Mouse (Mus musculus): ENCODE measurements around the gene Ppp2r5a. TPM values are rescaled to one million over a fixed set of nuclear protein-coding genes. Genes with fewer than 3 reads are reported as not detected.

The Ppp2r5a gene
- polyA plus RNA-seq, 1 experiment: 44.7 TPM

DNA sequence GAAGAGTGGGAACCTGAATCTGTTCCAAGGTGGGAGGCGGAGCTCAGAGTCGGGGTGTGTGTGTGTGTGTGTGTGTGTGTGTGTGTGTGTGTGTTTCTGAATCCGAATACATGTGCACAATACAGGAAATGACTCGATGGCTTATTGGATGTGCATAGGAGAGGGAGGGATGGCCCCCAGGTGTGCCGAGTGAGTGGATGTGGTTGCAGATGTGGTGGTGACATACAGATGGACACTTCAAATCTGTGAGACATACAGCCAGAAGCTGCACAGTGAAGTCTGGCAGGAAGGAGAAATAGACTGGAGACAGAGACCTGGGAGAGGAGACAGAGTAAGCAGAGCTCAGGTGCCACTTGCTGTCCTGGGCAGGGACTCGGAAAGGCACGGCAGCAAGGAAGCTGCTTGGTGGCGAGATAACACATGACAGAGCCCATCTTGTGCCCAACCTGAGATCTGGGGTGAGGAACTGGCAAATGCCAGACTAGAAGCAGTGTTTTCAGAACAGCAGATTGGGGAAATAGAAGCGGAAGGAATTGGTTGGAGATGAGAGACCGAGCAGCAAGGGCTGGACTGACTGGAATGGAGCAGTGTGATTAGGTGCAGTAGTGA lies 1.8 kb upstream of the Ppp2r5a start:
- WGBS: 68% methylated on average over 10 of the region's 10 CpGs
- no peak overlapping the region for H3K27ac ChIP-seq (ENCODE audit: insufficient read depth, low read length)
- TF ChIP-seq CTCF (IDR thresholded peaks at IDR 0.05; ENCODE audit: borderline replicate concordance, insufficient read depth, low read depth, low read length): no peak
- no peak for TF ChIP-seq POLR2A (IDR thresholded peaks at IDR 0.05; ENCODE audit: borderline replicate concordance, insufficient read depth, low read length)

DNA sequence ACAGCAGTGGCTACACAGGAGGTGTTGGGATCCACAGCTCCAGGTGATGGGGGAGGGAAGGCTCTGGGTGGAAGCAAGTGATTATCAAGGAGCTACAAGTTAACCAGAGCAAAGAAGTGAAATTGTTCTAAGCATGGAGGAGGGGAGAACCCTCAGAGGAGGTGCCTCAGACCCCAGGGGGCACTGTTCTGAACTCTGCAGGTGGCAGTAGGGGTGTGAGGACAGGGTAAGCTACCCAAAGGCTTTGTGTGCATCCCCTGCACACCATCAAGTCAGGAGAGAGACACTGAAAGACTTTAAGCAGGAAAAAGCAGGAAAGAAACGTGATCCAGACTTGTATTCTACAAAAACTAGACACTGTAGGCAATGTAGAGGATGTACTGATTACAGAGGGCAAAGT lies 1.2 kb upstream of the Ppp2r5a start:
- TF ChIP-seq POLR2A (IDR thresholded peaks at IDR 0.05; ENCODE audit: borderline replicate concordance, insufficient read depth, low read length): no peak
- TF ChIP-seq CTCF (IDR thresholded peaks at IDR 0.05; ENCODE audit: borderline replicate concordance, insufficient read depth, low read depth, low read length): no peak
- H3K4me3 ChIP-seq (replicated peaks; ENCODE audit: insufficient read depth, low read depth, low read length): no peak overlapping the region
- no peak for DNase-seq
- WGBS: 53% methylated on average over 1 of the region's 1 CpGs
- no peaks in the 10 kb centered on the region for H3K4me1 ChIP-seq (ENCODE audit: control insufficient read depth, insufficient read depth, low read length)
- H3K27me3 ChIP-seq (ENCODE audit: control insufficient read depth, insufficient read depth, low read length): no peaks in the 10 kb centered on the region
- no peak overlapping the region for H3K27ac ChIP-seq (ENCODE audit: insufficient read depth, low read length)

More for the DNA sequence above, 1.8 kb upstream of the Ppp2r5a start:
- Histone ChIP-seq H3K4me3 (replicated peaks; ENCODE audit: insufficient read depth, low read depth, low read length) (no peak overlapping the region), H3K27me3 (ENCODE audit: control insufficient read depth, insufficient read depth, low read length) (no peaks in the 10 kb centered on the region), H3K4me1 (ENCODE audit: control insufficient read depth, insufficient read depth, low read length) (no peaks in the 10 kb centered on the region)
- no peak for DNase-seq

DNA sequence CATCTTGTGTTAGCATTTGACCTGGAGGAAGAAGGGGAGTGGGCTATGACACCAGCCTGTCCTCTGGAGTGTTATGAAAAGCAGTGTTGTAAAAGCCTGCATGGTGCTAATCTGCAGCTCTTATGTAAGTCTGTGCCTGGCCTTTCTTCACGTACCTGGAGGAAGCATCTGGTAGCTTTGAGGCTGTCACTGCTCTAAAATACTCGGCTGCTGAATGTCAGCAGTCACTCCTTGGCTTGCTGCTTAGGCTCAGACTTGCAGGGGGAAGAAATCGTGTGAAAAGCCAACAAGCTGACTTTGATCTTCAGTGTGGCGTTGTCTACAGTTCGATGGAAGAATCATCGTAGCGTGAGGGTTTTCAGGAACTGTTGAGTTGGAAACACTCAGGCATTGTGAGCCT lies 566 bp downstream of the Ppp2r5a start:
- H3K27me3 ChIP-seq (ENCODE audit: control insufficient read depth, insufficient read depth, low read length): no peaks in the 10 kb centered on the region
- TF ChIP-seq POLR2A (IDR thresholded peaks at IDR 0.05; ENCODE audit: borderline replicate concordance, insufficient read depth, low read length) (no peak), CTCF (IDR thresholded peaks at IDR 0.05; ENCODE audit: borderline replicate concordance, insufficient read depth, low read depth, low read length) (no peak)
- no peak overlapping the region for H3K27ac ChIP-seq (ENCODE audit: insufficient read depth, low read length)
- H3K4me3 ChIP-seq (replicated peaks; ENCODE audit: insufficient read depth, low read depth, low read length): no peak overlapping the region
- no peak for DNase-seq
- 35% methylated on average over 7 of the region's 7 CpGs for WGBS
- no peaks in the 10 kb centered on the region; the same call in 1 of the 2 replicates for H3K4me1 ChIP-seq (ENCODE audit: control insufficient read depth, insufficient read depth, low read length)

DNA sequence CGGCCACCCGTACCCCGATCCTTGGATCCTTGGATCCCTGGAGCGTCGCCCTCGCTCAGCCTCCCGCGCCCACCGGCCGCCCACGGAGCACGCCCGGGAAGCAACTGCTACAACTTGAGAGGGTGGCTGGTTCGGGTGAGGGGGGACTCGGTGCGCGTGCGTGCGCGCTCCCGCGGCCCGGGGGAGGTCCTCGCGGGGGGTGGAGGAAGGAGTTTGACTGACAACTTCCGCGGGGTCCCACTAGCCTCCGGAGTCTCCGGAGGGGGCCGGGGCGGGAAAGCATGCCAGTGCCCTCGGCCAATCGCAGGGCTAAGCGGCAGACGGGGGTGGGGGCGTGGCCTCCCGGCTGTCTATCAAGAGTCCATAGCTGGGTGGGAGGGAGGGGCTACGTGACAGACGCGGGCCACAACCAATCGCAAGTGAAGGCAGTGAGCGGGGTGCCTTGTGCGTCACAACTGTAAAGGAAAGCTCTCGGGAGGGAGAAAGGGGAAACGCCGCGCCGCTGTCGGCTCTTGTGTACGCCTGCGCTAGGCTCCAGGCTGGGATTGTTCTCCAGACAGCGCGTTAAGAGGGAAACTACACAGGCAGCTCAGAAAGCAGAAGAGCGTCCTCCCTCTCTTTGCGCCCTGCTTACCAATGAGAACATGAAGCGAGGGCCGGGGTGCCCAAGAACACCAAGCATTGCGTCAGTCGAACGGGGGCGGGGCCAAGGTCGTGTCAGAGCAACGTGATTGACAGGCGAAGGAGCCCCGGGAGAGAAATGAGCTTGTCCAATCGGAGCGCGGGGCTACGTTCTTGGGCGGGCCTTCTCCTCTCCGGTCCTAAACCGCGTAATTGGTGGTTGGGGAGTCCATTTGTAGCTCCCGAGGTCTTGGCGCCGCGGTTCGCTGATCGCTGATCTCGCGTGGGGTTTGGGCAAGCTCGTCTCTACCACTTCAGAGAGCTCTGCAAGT lies 5.9 kb downstream of the Ppp2r5a start:
- Histone ChIP-seq H3K27me3 (ENCODE audit: control insufficient read depth, insufficient read depth, low read length) (no peaks in the 10 kb centered on the region), H3K4me1 (ENCODE audit: control insufficient read depth, insufficient read depth, low read length) (no peaks in the 10 kb centered on the region; the same call in 1 of the 2 replicates), H3K4me3 (replicated peaks; ENCODE audit: insufficient read depth, low read depth, low read length) (peak overlapping the region; percentile 92), H3K27ac (ENCODE audit: insufficient read depth, low read length) (peak overlapping the region; percentile 99)
- under 1% methylated on average over 82 of the region's 82 CpGs for WGBS
- peak; percentile 99 to 100 for DNase-seq
- TF ChIP-seq POLR2A (IDR thresholded peaks at IDR 0.05; ENCODE audit: borderline replicate concordance, insufficient read depth, low read length): peak; percentile 89
- no peak for TF ChIP-seq CTCF (IDR thresholded peaks at IDR 0.05; ENCODE audit: borderline replicate concordance, insufficient read depth, low read depth, low read length)

DNA sequence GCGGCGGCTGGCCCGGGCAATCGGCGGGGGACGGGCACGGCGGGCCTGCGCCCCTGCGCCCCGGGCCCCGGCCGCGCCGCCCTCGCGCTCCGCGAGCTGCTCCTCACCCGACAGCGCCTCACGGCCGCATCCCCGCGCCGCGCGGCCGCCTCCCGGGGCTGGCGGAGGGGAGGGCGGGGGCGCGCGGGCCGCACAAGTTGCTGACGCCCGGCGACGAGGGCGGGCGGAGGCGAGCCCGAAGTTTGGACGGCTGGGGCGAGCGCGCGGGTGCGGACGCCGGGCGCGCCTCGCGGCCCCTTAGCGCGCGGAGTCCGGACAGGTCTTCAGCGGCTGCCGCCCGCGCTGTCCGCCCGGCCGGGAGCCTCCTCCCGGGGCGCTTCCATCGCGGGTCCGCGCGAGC lies 6.6 kb downstream of the Ppp2r5a start:
- H3K27ac ChIP-seq (ENCODE audit: insufficient read depth, low read length): peak overlapping the region; percentile 57; the same call in 1 of the 2 replicates
- no peaks in the 10 kb centered on the region for H3K27me3 ChIP-seq (ENCODE audit: control insufficient read depth, insufficient read depth, low read length)
- DNase-seq: peak in 1 of 2 experiments; percentile 60
- peak overlapping the region; percentile 92 for H3K4me3 ChIP-seq (replicated peaks; ENCODE audit: insufficient read depth, low read depth, low read length)
- WGBS: 1% methylated on average over 70 of the region's 74 CpGs
- TF ChIP-seq CTCF (IDR thresholded peaks at IDR 0.05; ENCODE audit: borderline replicate concordance, insufficient read depth, low read depth, low read length) (no peak), POLR2A (IDR thresholded peaks at IDR 0.05; ENCODE audit: borderline replicate concordance, insufficient read depth, low read length) (no peak)
- H3K4me1 ChIP-seq (ENCODE audit: control insufficient read depth, insufficient read depth, low read length): no peaks in the 10 kb centered on the region; the same call in 1 of the 2 replicates

DNA sequence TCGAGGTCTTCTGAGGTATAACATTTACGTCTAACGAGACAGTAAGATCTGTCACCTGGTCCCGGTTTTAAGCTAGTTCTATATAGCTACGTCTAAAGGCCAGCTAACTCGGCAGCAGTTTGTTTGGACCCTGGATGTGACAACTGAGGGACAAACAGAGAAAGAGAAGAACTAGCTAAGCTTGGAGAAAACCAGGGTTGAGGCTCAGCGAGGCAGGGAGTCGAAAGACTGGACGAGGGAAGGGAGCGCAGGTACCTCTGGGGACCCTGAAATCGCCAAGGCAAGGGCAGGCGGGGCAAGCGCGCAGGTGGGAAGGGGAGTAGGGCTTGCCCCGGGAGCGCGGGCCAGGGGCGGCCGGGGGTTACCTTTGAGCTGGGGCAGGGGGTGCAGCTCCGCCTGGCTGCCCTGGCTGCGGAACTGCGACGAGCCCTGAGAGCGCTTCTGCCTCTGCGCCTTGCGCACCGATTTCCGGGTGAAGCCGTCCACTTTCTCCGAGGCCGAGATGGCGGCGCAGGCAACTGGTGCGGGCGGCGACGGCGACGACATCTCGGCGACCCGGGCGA lies 7.1 kb downstream of the Ppp2r5a start:
- TF ChIP-seq POLR2A (IDR thresholded peaks at IDR 0.05; ENCODE audit: borderline replicate concordance, insufficient read depth, low read length): no peak
- TF ChIP-seq CTCF (IDR thresholded peaks at IDR 0.05; ENCODE audit: borderline replicate concordance, insufficient read depth, low read depth, low read length): no peak
- no peaks in the 10 kb centered on the region; the same call in 1 of the 2 replicates for H3K4me1 ChIP-seq (ENCODE audit: control insufficient read depth, insufficient read depth, low read length)
- peak overlapping the region; percentile 73 for H3K4me3 ChIP-seq (replicated peaks; ENCODE audit: insufficient read depth, low read depth, low read length)
- no peaks in the 10 kb centered on the region for H3K27me3 ChIP-seq (ENCODE audit: control insufficient read depth, insufficient read depth, low read length)
- under 1% methylated on average over 43 of the region's 43 CpGs for WGBS
- H3K27ac ChIP-seq (ENCODE audit: insufficient read depth, low read length): peak overlapping the region; percentile 46; the same call in 1 of the 2 replicates
- DNase-seq: peak; percentile 48 to 65

DNA sequence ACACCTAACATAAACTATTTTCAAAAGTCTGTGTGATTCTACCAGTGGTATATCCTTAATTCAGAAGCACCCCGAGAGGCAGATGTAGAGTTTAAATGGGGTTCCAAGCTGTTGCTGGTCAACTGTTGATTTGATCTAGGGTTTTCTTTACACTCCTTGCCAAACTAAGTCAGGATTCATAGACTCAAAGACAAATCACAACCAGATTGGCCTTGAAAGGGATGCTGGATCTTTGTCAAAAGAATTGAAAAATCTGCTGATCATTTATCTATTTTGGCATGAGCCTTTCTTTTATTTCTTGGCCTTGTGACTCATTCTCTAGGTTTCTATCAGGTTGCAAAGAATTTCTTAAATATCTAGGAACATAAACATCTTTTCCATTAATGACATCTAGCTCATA lies 7.9 kb downstream of the Ppp2r5a start:
- no peak for DNase-seq
- Histone ChIP-seq H3K4me3 (replicated peaks; ENCODE audit: insufficient read depth, low read depth, low read length) (peak overlapping the region; percentile 36), H3K27me3 (ENCODE audit: control insufficient read depth, insufficient read depth, low read length) (no peaks in the 10 kb centered on the region), H3K4me1 (ENCODE audit: control insufficient read depth, insufficient read depth, low read length) (no peaks in the 10 kb centered on the region; the same call in 1 of the 2 replicates), H3K27ac (ENCODE audit: insufficient read depth, low read length) (no peak overlapping the region)
- TF ChIP-seq POLR2A (IDR thresholded peaks at IDR 0.05; ENCODE audit: borderline replicate concordance, insufficient read depth, low read length): no peak
- TF ChIP-seq CTCF (IDR thresholded peaks at IDR 0.05; ENCODE audit: borderline replicate concordance, insufficient read depth, low read depth, low read length): no peak
- WGBS: 35% methylated on average over 1 of the region's 1 CpGs
